Mouse (Mus musculus) R1 (cell line): ENCODE measurements around the gene Zfp882.
A peak's percentile ranks its signal among the peaks of the same experiment; 100 is the strongest.

ENCODE experiments used
- DNase-seq: peaks from one replicate; pipeline ENCODE4 v3.0.0-alpha.2; 2018; ENCODE audit warnings: low read depth, low spot score

The Zfp882 gene

GRCm38 (mm10) chr8:71952489-71952888 lies 44.1 kb downstream of the Zfp882 start:
- DNase-seq = no peak

GRCm38 (mm10) chr8:71952961-71953700 lies 44.7 kb downstream of the Zfp882 start:
- peak; percentile 87 for DNase-seq

- peak; percentile 74 for DNase-seq
Measured at GRCm38 (mm10) chr8:71954666-71955065, 46.3 kb downstream of the Zfp882 start.

- no peak for DNase-seq
Measured at GRCm38 (mm10) chr8:71960483-71960882, 52.1 kb downstream of the Zfp882 start.

- DNase-seq = no peak
Measured at GRCm38 (mm10) chr8:71961796-71962195, 53.4 kb downstream of the Zfp882 start.

- peak; percentile 56 for DNase-seq
Measured at GRCm38 (mm10) chr8:71964051-71964450, 55.6 kb downstream of the Zfp882 start.

GRCm38 (mm10) chr8:71965166-71965565 lies 56.8 kb downstream of the Zfp882 start:
- DNase-seq = no peak
